Mouse (Mus musculus) left cerebral cortex, adult 18-20 months (tissue): ENCODE data around the gene Stub1. TPM values are rescaled to one million over a fixed set of nuclear protein-coding genes. Genes with fewer than 3 reads are reported as not detected.

ENCODE experiments used
- DNase-seq, 2 experiments: peaks; one replicate each; pipeline ENCODE4 v3.0.0; 2021 to 2022; ENCODE audit warnings: low spot score in 2 of 2, mixed read lengths in 1 of 2
- total RNA-seq, 2 experiments: library from RNA; stranded (reverse); gene quantifications; 2 replicates each; pipeline ENCODE4 v1.2.3; 2021

Stub1 gene
- total RNA-seq, 2 experiments from 2014 or later, result 178 to 180 TPM

GRCm38 (mm10) chr17:25869498-25869897 lies 36.3 kb upstream of the Stub1 start:
- DNase-seq, result no peak

GRCm38 (mm10) chr17:25868601-25869191 lies 35.5 kb upstream of the Stub1 start, which contains the start of gene Mcrip2:
Mcrip2 (minus strand) TSS chr17:25868764.
- DNase-seq, result peak; percentile 76 to 79

- DNase-seq, result no peak
Measured at GRCm38 (mm10) chr17:25867836-25868600, 34.8 kb upstream of the Stub1 start.

GRCm38 (mm10) chr17:25867509-25867835 lies 34.3 kb upstream of the Stub1 start:
- no peak for DNase-seq

GRCm38 (mm10) chr17:25866172-25866571 lies 33.0 kb upstream of the Stub1 start:
- DNase-seq, result no peak

GRCm38 (mm10) chr17:25865288-25865687 lies 32.1 kb upstream of the Stub1 start:
- DNase-seq, result no peak

GRCm38 (mm10) chr17:25864311-25864710 lies 31.1 kb upstream of the Stub1 start:
- no peak for DNase-seq

GRCm38 (mm10) chr17:25863681-25864080 lies 30.5 kb upstream of the Stub1 start:
- no peak for DNase-seq

- no peak for DNase-seq
Measured at GRCm38 (mm10) chr17:25861704-25862612, 28.8 kb upstream of the Stub1 start.

GRCm38 (mm10) chr17:25860832-25861703 lies 27.9 kb upstream of the Stub1 start, which contains the start of gene Wdr90:
Wdr90 (minus strand) TSS chr17:25861501.
- peak; percentile 94 to 95 for DNase-seq

- no peak for DNase-seq
Measured at GRCm38 (mm10) chr17:25860229-25860628, 27.0 kb upstream of the Stub1 start.

GRCm38 (mm10) chr17:25844396-25844901 lies 11.2 kb upstream of the Stub1 start, which contains the start of gene Rhot2:
Rhot2 (minus strand) TSS chr17:25844851.
- peak; percentile 96 for DNase-seq

- DNase-seq, result peak; percentile 25 to 44
Measured at GRCm38 (mm10) chr17:25843636-25844395, 10.6 kb upstream of the Stub1 start.

- DNase-seq, result no peak
Measured at GRCm38 (mm10) chr17:25843122-25843521, 9.9 kb upstream of the Stub1 start.

- no peak for DNase-seq
Measured at GRCm38 (mm10) chr17:25842509-25842908, 9.3 kb upstream of the Stub1 start.

GRCm38 (mm10) chr17:25841117-25841880 lies 8.1 kb upstream of the Stub1 start, which contains the start of gene Gm20683:
Gm20683 (minus strand) TSS chr17:25841763.
- DNase-seq, result no peak

- no peak for DNase-seq
Measured at GRCm38 (mm10) chr17:25840519-25840918, 7.3 kb upstream of the Stub1 start.

GRCm38 (mm10) chr17:25839455-25840235 lies 6.4 kb upstream of the Stub1 start:
- no peak for DNase-seq
